Mouse (Mus musculus): Measurements from ENCODE around the gene Abca12. TPM values are rescaled to one million over a fixed set of nuclear protein-coding genes. Genes with fewer than 3 reads are reported as not detected.

Abca12 gene
- polyA plus RNA-seq, 1 experiment = 0.04 TPM

DNA sequence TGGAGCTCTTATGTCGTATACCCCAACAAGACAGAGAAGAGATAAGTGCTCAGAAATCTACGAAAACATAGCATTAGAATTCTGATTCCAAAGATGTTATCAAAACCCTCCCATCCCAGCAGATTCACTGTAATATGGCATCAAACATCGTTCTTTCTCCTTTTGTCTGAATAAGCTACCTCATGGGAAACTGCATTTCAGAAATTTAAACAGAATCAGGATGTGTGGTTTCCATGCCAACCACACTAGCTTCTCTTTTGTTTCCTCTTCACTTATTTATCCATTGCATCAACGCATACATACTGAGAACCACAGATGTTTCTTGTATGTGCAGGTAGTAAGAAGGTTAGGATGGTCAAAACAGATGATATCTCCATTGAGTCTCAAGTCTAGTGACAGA lies 175.1 kb downstream of the Abca12 start:
- TF ChIP-seq CTCF (IDR thresholded peaks at IDR 0.05; ENCODE audit: extremely low read depth, insufficient read depth, low read length) = no peak
- no peak for TF ChIP-seq POLR2A (IDR thresholded peaks at IDR 0.05; ENCODE audit: extremely low read depth, insufficient read depth, low read length)
- H3K4me3 ChIP-seq (ENCODE audit: insufficient read depth, low read length) = no peak overlapping the region
- no peaks in the 10 kb centered on the region for H3K4me1 ChIP-seq (ENCODE audit: control insufficient read depth, insufficient read depth, low read length)
- no peak overlapping the region for H3K27ac ChIP-seq (ENCODE audit: insufficient read depth, low read length)

DNA sequence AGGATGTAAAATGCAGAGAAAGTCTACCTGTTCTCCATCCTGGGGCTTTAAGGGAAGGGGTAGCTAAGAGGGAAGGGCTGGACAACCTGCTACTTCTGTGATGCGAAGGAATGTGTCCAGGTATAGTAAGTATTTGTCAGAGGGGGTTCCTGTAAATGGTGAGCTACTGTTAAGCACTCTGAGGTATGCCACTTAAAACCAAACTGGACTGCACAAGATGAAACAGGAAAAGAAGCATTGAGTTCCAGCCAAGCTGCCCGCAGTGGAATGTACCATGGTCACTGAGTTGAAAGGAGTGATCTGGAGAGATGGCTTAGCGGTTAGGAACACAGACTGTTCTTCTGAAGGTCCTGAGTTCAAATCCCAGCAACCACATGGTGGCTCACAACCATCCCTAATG lies 179.4 kb downstream of the Abca12 start:
- TF ChIP-seq CTCF (IDR thresholded peaks at IDR 0.05; ENCODE audit: extremely low read depth, insufficient read depth, low read length) (no peak), POLR2A (IDR thresholded peaks at IDR 0.05; ENCODE audit: extremely low read depth, insufficient read depth, low read length) (no peak)
- Histone ChIP-seq H3K4me3 (ENCODE audit: insufficient read depth, low read length) (no peak overlapping the region), H3K27ac (ENCODE audit: insufficient read depth, low read length) (no peak overlapping the region), H3K4me1 (ENCODE audit: control insufficient read depth, insufficient read depth, low read length) (no peaks in the 10 kb centered on the region)

DNA sequence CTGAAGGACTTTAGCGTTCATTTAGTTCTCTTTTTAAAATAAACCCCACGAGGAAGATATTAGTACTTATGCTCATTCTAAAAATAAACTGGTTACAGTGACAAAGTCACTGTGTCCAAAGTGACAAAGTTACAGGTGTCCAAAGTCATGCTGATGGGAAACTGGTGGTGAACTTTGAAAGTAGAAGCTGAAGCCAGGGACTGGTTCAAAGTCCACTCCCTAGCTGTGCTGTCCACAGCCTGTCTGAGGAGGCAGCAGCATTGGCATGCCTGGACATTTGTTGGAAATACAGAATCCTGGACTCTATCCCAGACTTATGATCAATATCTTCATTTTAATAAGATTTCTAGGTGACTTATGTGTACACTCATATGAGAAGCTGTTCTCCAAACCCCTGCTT lies 183.5 kb downstream of the Abca12 start:
- H3K27ac ChIP-seq (ENCODE audit: insufficient read depth, low read length) = no peak overlapping the region

DNA sequence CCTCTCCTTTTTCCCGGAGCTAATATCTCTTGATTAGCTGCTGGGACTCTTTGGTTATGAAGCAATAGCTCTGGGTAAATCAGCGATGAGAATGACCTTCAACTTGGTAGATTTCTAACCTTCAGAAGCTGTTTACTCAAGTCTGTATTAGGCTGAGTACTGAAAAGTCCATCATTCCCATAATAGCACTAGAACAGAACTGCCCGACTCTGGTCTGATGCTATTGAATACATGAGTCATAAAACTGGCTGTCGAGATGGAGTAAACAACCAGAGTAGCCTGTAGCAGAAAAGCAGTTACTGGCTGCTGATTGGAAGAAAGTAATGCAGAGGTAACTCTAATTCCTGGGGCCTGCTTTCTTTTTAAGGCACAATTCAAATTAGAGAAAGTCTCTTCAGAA lies 211.1 kb downstream of the Abca12 start:
- H3K4me1 ChIP-seq (ENCODE audit: control insufficient read depth, insufficient read depth, low read length) = no peaks in the 10 kb centered on the region
- no peak overlapping the region for H3K27ac ChIP-seq (ENCODE audit: insufficient read depth, low read length)
- H3K4me3 ChIP-seq (ENCODE audit: insufficient read depth, low read length) = no peak overlapping the region
- TF ChIP-seq CTCF (IDR thresholded peaks at IDR 0.05; ENCODE audit: extremely low read depth, insufficient read depth, low read length) (no peak), POLR2A (IDR thresholded peaks at IDR 0.05; ENCODE audit: extremely low read depth, insufficient read depth, low read length) (no peak)

More for the DNA sequence above, 183.5 kb downstream of the Abca12 start:
- H3K4me3 ChIP-seq (ENCODE audit: insufficient read depth, low read length) = no peak overlapping the region
- no peaks in the 10 kb centered on the region for H3K4me1 ChIP-seq (ENCODE audit: control insufficient read depth, insufficient read depth, low read length)
- no peak for TF ChIP-seq CTCF (IDR thresholded peaks at IDR 0.05; ENCODE audit: extremely low read depth, insufficient read depth, low read length)
- TF ChIP-seq POLR2A (IDR thresholded peaks at IDR 0.05; ENCODE audit: extremely low read depth, insufficient read depth, low read length) = no peak

DNA sequence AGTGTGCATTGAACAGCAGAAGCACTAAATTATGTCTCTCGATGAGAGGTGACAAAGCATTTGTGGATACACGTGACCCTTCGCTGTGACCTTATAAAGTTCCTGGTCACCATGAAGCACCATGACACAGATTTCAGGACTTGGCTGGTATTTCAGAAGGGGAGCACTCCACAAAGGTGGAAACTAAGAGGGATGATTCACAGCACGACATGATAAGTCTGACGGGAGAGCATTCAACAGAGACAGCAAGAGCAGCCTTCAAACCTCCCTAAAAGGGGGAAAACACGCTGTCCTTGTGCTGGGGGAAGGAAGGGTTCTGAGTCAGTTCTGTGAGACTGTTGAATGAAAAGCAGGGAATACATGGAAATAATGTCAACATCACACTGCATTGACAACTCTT lies 218.5 kb downstream of the Abca12 start:
- Histone ChIP-seq H3K4me1 (ENCODE audit: control insufficient read depth, insufficient read depth, low read length) (no peaks in the 10 kb centered on the region), H3K4me3 (ENCODE audit: insufficient read depth, low read length) (no peak overlapping the region), H3K27ac (ENCODE audit: insufficient read depth, low read length) (no peak overlapping the region)
- TF ChIP-seq POLR2A (IDR thresholded peaks at IDR 0.05; ENCODE audit: extremely low read depth, insufficient read depth, low read length) (no peak), CTCF (IDR thresholded peaks at IDR 0.05; ENCODE audit: extremely low read depth, insufficient read depth, low read length) (no peak)

DNA sequence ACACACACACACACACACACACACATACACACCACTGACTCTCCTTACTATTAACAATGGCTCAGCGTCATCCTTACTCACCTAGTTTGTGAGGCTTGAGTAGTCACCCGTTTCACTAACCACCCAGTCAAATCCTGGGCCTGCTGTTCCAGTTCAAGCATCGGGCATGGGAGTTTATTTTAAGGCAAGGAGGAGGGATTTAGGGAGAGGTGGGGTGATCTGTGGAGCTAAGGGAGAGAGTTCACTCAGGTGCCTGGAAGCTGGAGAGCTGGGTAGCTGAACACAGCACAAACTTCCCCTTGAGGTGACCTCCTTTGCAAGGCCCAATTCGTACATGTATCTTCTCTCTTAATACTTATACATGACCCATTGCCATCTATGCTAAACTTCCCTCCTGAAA lies 219.4 kb downstream of the Abca12 start:
- Histone ChIP-seq H3K4me3 (ENCODE audit: insufficient read depth, low read length) (no peak overlapping the region), H3K4me1 (ENCODE audit: control insufficient read depth, insufficient read depth, low read length) (no peaks in the 10 kb centered on the region), H3K27ac (ENCODE audit: insufficient read depth, low read length) (no peak overlapping the region)
- TF ChIP-seq CTCF (IDR thresholded peaks at IDR 0.05; ENCODE audit: extremely low read depth, insufficient read depth, low read length) (no peak), POLR2A (IDR thresholded peaks at IDR 0.05; ENCODE audit: extremely low read depth, insufficient read depth, low read length) (no peak)

DNA sequence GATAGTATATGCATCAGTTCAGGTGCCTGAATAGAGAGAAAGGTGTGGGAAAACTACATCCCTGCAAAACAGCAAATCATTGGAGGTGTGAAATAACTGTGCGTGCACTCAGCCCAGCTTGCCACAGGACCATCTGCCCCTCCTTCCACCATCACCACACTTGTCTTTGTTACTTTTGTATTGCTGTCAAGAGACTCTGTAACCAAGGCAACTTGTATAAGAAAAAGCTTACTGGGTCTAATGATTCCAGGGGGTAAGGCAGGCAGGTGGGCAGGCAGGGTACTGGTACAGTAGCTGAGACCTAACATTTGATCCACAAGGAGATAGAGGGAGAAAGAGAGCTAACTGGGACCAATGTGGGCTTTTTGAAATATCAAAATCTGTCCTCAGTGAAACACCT lies 220.8 kb downstream of the Abca12 start:
- no peak overlapping the region for H3K27ac ChIP-seq (ENCODE audit: insufficient read depth, low read length)

More for the DNA sequence above, 220.8 kb downstream of the Abca12 start:
- TF ChIP-seq POLR2A (IDR thresholded peaks at IDR 0.05; ENCODE audit: extremely low read depth, insufficient read depth, low read length) (no peak), CTCF (IDR thresholded peaks at IDR 0.05; ENCODE audit: extremely low read depth, insufficient read depth, low read length) (no peak)
- Histone ChIP-seq H3K4me1 (ENCODE audit: control insufficient read depth, insufficient read depth, low read length) (no peaks in the 10 kb centered on the region), H3K4me3 (ENCODE audit: insufficient read depth, low read length) (no peak overlapping the region)

Other genes with a start within 250 kb of the Abca12 start
- gene Atic, start 142.2 kb upstream of the Abca12 start, polyA plus RNA-seq (2012; rRNA removed) = 23.1 and 23.3 TPM in 2 replicates
- 38.2 and 44.6 TPM in 2 replicates for gene Fn1, start 238.3 kb upstream of the Abca12 start, polyA plus RNA-seq (2012; rRNA removed)

Measured in cortical plate, adult 2 months (tissue).